Mouse (Mus musculus) mature B cell (primary cell): ENCODE data around the gene Tomm6.

Experiments used
- in situ Hi-C: fragments of 300-500 bp; cut with MboI; formaldehyde crosslinking; loops from 2 replicates; pipeline ENCODE4 v1.14.3; 2019

Tomm6 gene

DNA sequence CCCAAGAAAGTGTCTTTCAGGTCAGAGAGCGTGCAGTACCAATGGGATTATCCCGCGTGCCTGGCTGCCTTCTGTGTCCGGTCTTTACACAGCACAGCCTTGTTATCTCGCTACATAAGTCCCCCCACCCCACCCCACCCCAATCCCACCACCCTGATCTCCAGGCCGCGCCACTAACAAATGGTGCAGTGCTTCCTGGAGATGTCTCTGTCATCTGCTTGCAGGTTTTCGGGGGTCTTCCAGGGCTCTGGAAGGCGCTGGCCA, at the start of gene Tomm6:
Gene Tomm6, minus strand, starts transcription at position 43 of the 264 bp plus-strand sequence.
- in situ Hi-C loops = loop anchor here (5.0 kb wide), 1 partner anchor 76 kb away; the partner anchor contains the start of genes Bysl, Gm20517 and Med20

- in situ Hi-C loops = no loop called here
Observed at GRCm38 (mm10) chr17:47737271-47738065, 49.3 kb upstream of the Tomm6 start.

DNA sequence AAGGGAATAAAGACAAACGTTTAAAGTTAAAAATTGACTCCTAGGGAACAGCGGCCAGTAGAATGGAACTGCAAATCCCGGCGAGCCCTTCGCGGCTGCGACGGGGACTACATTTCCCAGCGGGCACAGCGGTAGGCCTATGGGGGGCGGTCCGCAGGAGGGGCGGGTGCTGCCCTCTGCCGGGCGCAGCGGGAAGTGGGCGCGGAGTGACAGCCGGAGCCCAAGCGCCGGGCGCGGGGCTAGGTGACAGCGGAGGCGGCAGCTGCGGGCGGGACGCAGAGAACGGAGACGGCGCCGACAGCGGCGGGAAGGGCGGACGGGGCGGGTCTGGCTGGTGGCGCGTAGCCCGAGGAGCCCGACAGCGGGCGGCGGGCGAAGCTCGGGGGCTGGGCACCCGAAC, 48.7 kb upstream of the Tomm6 start, which contains the start of gene Tfeb:
Gene Tfeb, plus strand, starts transcription at position 175 of the 400 bp plus-strand sequence.
- in situ Hi-C loops = no loop called here

DNA sequence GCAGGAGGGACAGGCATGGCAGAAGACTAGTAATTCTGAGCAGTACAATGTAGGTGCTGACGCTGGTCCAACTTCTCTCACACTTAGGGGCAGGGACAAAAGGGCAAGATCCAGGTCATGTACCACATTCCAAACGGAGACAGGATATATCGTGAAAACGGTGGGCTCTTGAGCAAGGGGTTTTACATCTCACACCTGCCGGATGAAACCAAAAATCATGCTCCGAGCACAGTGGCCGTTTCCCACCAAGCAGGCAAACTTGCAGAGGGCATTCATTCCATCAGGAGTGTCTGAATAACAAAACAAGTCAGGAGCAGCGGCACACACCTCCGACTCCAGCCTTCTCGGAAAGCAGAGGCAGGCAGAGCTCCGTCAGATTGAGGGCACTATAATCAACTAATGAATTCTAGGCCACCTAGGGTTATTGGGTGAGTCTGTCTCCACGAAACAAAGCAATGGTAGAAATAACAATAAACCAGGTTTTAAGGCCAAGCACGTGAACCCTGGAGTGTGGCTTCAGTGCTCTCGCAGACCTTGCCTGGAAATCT, 47.4 kb upstream of the Tomm6 start:
- in situ Hi-C loops = no loop called here

GRCm38 (mm10) chr17:47730633-47731575, 42.7 kb upstream of the Tomm6 start:
- in situ Hi-C loops = no loop called here

DNA sequence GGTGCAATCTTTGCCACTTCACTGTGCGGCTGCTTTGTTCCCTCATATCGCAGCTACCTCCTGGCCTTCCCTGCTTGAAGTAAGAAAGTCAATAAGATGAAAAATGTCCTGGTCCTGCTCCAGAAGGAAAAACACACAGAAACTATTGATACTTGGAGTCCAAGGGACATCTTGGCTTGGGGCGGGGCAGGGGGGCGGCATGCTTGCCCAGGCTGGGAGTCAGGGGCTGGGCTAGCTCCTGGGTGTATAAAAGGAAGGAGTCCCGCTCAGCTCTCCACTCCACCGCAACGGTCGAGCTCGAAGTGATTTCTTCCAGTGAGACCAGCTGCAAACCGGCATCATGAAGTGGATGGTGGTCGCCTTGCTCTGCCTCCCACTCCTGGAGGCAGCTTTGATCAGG, 38.4 kb upstream of the Tomm6 start, which contains the start of gene Pgc:
Gene Pgc, plus strand, starts transcription at position 277 of the 400 bp plus-strand sequence.
- in situ Hi-C loops = no loop called here

DNA sequence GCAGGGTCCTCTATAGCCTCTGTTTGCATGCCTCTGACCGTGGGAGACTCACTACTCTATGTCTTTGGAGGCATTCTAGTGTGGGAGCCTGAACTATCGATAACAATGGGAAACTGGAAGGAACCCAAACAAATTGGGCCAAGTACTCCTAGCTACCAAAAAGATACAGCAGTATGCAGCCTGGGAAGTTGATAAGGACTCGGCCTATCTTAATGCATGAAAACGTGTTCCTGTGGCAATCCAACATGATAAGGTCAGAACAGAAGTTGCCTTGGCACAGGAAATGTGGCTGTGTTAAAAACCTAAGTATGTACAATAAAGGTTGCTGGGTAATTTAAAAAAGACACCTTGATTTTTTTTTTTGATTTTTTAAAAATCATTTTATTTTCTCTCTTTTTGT, 33.0 kb upstream of the Tomm6 start:
- in situ Hi-C loops = no loop called here

DNA sequence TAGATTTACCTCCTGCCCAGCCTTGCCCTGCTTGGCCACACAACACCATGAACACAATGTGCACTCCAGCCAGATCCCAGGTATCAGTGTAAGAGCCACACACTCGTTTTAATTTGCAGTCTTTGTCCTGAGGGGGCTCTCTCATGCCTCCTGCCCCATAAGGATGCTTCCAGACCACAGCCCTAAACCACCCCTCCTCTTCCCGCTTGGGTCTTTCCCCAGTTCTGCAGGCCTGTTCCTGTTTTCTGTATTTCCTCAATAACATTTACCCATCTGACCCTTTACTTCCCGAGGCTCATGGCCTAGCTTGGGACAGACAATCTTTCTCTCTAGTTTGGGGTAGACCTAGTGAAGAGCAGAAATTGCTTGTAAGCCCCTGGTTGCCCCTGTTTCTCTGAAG, 26.9 kb upstream of the Tomm6 start:
- in situ Hi-C loops = no loop called here

- in situ Hi-C loops = no loop called here
Observed at GRCm38 (mm10) chr17:47712889-47713571, 24.8 kb upstream of the Tomm6 start.

DNA sequence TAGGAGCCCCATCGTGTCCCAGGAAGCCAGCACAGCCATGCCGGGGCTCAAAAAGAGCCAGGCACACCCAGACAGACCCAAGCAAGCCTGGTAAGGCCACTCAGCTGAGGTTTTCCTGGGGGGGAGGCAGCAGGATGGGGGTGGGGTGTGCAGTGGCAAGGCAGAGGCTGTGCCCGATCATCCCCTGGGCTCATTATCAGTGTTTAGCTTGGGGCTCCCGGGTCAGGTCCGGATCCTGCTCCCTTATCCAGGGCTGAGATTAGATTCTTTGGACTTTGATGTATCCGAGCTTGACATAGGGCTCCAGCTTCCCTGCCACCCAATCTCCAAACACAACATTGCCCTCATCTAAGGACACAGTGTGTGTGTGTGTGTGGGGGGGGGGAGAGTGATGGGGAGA, 23.7 kb upstream of the Tomm6 start:
- in situ Hi-C loops = no loop called here

DNA sequence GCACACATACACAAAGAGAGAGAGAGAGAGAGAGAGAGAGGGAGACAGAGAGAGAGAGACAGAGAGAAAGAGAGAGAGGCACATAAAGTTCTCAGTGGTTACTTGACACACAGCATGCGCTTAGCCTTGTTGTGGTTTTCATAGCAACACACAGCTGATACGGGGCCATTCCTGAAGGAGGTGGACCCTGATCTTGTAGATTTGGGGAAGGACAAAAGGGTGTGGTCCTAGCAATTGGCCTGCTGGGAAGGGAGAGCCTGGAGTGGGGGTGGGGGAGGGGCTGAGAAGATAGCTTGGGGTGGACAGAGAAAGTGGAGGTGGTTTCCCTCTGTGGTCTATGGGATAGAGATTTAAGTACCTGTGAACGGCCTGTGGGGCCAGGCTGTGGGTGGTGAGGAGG, 21.9 kb upstream of the Tomm6 start:
- in situ Hi-C loops = no loop called here

DNA sequence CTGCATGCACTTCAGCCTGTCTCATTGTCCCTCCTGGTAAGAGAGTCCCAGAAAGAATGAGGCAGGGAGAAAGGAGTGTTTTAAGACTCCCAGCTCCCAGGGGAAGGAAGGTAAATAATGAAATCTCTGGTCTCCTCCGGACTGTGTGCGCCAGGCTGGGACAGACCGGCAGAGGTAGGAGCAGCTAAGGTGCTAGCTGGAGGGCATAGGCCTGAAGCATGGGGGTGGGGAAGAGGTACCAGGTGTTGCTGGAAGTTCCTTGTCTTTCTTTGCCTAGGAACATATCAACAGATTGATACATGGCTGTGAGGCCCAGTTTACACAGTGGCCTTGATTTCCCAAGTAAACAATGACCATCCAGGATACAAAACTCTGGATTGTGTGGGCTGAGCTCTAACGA, 20.8 kb upstream of the Tomm6 start:
- in situ Hi-C loops = no loop called here

DNA sequence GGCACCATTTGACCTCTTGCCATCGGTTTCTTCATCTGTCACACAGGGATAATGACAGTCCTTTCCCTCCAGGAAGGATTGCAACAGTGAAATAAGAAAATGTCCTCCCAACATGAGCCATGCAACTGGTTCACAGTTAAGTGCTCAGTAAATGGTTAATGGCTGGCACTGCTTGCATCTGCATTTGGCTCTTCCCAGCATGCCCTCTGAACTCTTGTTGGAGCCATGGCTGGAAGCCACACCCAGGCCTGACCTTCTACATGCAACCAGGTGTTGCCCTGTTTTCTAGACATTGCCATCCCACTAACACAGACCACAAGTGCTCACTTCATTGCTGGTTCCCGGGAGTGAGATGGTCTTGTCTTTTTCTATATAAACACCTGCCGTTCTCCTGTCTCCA, 19.8 kb upstream of the Tomm6 start:
- in situ Hi-C loops = no loop called here

DNA sequence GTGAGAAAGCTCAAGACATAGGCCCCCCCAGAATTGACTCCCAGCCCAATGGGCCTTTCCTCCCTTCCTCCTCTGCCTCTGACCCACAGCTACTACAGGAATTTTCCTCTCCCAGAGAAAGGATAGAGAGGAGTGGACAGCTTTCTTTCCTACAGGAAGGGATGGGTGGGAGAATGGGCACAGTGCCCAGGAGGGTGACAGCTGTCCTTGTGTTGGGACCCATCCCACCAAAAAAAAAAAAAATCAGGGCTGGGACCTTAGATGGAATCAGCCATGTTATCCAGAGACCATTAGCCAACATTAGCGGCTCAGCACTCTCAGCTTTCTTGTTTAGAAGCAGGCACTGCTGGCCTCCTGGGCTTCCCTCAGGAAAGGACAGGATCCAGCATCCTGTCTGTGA, 18.0 kb upstream of the Tomm6 start:
- in situ Hi-C loops = no loop called here

DNA sequence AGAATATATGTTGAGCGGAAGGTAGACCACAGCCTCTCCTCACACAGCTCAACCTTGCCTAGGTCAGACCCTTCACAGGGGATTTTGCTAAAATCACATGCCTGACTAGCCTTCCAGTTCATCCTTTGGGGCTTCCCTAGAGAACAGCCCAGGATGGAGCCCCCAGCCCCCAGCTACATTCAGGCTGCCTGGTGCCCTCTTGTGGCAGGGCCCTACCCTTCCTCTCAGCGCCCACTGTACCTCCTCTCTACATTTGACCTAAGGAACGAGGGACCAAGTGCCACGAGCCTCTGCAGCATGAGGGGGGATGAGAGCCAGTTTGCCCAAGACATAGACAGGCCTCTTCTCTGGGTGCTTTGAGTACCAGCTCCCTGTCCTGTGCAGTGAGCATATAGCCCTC, 16.5 kb upstream of the Tomm6 start:
- in situ Hi-C loops = no loop called here

DNA sequence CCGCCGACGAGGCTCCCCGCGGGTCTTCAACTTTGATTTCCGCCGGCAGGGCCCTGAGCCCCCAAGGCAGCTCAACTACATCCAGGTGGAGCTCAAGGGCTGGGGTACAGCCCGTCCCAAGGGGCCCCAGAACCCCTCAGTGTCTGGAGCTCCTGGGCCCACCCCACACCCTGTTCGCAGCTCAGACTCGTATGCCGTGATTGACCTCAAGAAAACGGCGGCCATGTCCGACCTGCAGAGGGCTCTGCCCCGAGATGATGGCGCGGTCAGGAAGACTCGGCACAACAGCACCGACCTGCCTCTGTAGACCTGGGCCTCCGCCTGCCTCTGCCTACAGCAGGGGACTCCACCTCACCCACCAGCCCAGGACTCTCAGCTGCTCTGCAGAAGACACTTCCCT, 15.4 kb upstream of the Tomm6 start:
- in situ Hi-C loops = no loop called here

DNA sequence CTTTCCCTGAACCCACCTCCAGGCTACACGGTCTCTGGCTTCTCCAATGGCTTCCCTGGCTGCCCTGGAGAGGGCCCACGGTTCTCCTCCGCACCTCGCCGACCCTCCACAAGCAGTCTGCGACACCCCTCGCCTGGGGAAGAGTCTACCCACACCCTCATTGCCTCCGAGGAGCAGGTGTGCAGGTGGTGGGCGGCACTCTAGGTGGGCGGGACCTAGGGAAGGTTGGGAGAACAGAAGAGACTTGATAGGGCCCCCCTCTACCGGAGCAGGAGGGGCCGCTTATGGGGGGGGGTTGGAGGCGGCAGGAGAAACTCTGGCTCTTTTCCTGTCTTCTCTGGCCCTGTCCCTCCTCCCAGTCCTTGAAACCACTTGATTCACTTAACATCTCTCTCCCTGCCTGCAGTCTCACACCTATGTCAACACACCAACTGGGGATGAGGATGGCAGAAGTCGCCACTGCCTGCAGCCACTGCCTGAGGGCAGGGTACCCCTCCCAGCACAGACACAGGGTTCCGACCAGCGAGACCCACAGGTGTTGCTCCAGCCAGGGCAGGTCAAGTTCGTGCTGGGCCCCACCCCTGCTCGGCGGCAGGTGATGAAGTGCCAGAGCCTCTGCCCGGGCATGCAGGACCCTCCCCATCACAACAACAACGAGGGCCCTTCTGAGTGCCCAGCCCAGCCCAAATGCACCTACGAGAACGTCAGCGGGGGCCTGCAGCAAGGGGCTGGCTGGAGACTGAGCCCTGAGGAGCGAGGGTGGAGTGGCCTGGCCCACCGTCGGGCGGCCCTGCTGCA, 14.6 kb upstream of the Tomm6 start:
- in situ Hi-C loops = no loop called here

GRCm38 (mm10) chr17:47701793-47702192, 13.6 kb upstream of the Tomm6 start:
- in situ Hi-C loops = no loop called here

GRCm38 (mm10) chr17:47699055-47699454, 10.9 kb upstream of the Tomm6 start:
- in situ Hi-C loops = no loop called here

DNA sequence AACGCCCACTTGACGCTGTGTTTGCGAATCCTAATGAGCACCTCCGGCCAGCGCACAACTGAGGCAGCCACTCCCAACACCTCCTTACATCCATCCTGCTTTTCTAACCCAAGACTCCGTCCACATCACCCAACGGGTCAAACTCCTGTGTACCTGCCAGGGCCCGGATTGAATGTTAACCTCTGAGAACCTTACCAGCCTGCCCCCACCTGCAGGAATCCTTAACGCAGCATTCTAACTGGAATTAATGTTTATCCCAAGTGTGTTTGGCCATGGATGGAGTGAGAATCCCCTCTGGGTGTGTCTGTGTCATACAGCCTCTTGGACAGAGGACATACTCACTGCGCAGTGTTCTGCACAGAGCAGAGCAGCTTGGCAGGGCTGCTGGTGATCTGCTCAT, 10.0 kb upstream of the Tomm6 start:
- in situ Hi-C loops = no loop called here

DNA sequence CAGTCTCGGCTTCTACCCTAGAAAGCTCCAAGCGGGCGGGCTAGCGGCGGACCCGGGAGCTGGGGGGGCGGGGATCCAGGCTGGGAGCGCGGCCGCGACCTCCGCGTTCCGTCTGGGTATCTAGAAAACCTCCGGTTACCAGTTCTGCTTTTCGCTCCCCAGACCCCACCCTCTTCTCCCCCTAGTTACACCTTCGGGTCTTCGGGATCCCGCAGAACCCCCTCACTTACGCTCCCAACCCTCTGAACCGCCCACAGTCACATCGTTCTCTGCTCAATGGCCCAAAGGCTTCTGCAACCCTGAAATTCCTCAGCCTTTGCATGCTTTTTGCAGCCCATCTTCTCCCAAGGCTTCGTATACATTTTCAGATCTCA, 7.1 kb upstream of the Tomm6 start:
- in situ Hi-C loops = no loop called here
